Mouse (Mus musculus): ENCODE measurements around the gene Pla1a.
"Not testable (repeated sequence)": the region's sequence is repeated elsewhere in the genome, so short reads cannot be mapped to it uniquely, and the experiment has no call there.

Gene Pla1a

DNA sequence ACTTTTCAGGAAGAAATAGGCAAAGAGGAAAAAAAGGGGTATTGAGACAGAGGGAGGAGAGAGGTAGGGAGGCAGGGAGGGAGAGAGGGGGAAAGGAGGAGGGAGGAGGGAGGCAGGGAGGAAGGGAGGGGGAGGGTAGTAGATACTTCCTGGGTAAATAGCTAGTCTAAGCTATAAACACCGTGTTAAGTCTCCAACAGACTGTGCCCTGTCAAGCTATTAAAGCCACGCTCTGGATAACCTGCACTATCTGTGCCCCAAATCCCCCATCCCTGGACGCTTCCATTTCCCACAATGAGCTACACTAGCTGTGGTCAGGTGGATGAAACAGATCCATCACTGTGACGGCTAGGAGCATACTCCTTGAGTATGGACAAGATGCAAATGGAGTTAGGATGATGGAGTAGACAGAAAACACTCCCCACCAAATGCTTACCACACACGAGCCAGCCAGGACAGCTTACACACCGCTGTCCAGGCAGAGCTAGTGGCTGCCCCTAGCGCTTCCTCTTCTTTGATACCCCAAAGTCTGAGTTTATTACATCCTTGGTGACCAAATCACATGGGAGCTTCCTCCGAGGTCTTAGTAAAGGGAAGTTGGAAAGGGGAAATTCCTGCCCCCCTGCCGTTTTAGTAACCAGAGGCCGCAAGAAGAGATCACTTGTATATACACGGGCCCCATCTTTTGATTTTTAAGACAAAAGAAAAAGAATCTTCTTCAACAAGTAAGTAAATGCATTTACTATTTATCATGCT is 24.0 kb upstream of the Pla1a start:
- no peak for DNase-seq

DNA sequence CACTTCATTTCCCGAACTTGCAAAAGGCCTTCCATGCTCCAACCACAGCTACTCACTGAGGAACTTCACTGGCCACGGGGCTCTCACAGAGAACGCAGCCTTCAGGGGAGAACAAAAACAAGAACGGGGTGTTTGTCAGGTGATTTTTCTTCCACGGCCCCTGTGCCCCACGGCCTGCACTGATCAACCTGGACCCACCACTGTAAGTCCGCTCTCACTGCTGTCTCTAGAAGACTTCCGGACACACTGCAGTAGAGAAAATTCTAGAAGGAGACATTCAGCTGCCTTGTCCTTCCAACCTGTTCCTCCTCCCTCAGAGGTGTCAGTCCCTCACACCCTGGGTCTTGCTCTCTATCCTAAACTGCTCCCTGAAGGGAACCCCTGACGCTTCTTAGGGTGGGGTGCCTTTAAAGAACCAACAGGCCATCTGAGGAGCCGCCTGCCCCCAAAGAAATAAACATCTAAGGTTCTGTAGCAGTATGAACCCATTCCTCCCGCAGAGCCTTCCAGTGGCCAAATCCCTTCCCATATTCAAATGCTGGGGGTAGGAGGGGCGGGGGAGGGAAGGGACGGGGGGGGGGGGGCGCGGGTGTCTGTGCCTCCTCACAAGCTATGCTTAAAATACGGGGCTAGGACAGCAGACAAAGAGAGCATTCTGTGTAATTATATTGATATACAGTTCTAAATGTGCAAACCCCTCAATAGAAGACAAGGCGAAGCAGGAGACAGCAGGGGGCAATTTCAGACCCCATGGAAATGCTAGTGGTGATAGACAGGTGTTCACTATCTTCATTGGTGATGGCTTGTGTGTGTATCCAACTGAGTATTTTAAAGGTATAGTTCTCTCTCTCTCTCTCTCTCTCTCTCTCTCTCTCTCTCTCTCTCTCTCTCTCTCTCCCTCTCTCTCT is 22.8 kb upstream of the Pla1a start, which contains the start of gene Cd80:
TSS of gene Cd80 (plus strand) at position 51 of the 908 bp plus-strand sequence.
- DNase-seq = no peak

- no peak for DNase-seq
Measured at GRCm38 (mm10) chr16:38454533-38455254, 21.7 kb upstream of the Pla1a start.

DNA sequence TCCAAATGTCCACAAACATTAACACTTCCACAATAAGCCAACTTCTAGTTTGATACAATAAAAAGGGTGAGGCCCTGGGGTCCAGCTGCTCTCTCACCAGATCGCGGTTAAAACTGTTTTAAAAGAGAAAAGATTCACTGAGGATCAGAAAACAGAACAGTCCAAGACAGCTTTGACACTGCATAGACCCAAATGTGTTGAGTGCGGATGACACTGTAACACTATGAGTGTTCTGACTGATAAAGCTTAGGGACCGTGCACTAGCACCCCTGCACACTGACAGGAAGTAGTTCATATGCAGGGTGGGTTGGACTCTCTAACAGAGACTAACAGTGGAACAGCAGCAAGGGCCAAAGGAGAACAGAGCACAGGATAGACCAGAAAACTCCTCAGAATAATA is 21.0 kb upstream of the Pla1a start:
- no peak for DNase-seq

DNA sequence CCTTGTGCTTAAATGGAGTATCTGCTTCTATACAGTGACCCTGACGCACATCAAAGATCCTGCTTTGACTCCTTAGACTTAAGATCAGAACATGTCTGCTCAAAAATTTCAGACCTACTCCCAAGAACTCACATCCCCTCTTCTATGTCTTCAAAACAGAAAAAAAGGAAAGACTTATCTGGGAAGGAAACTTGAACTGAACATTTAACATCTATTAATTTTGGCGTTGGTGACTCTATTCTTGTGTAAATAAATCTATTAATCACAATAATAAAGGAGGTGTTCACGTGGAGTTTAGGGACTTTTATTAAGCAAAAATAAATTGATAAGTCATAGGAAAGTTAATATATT is 20.2 kb upstream of the Pla1a start:
- no peak for DNase-seq

DNA sequence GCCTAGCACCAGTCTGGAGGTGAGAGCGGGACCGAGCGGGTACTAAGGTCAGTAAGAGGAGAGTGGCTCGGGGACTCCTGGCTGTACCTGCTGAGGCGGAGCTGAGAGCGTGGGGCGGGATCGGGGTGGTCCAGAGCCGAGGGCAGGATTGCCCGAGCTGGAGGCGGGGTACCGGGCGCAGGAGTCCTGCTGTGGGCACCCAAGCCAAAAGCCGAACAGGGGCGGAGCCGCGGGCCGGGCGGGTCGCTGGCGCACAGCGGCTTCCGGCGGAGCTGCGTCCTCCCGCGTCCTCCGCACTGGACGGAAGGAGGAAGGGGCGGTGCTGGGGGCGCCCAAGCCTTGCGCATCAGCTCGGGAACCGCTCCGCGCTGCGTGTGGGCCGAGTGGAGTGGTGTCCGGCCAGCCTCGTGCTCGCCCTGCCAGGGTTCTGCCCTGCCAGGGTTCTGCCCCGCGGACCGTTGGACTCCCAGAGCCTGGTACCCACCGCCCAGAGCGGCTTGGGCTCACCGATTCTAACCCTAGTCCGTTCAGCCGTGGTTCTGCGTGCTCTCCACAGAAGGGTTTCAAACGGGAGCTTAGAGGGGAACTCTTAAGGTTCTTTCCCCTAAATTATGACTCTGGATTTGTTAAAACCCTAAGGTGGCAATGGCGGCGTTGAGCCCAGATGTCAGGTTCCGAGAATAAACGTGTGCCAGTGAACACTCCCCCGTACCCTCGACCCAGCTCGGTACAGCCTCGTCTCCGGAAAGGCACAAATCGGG is 19.7 kb upstream of the Pla1a start, which contains the start of gene Adprh:
TSS of gene Adprh (minus strand) at position 262 of the 761 bp plus-strand sequence.
- peak; percentile 93 for DNase-seq

DNA sequence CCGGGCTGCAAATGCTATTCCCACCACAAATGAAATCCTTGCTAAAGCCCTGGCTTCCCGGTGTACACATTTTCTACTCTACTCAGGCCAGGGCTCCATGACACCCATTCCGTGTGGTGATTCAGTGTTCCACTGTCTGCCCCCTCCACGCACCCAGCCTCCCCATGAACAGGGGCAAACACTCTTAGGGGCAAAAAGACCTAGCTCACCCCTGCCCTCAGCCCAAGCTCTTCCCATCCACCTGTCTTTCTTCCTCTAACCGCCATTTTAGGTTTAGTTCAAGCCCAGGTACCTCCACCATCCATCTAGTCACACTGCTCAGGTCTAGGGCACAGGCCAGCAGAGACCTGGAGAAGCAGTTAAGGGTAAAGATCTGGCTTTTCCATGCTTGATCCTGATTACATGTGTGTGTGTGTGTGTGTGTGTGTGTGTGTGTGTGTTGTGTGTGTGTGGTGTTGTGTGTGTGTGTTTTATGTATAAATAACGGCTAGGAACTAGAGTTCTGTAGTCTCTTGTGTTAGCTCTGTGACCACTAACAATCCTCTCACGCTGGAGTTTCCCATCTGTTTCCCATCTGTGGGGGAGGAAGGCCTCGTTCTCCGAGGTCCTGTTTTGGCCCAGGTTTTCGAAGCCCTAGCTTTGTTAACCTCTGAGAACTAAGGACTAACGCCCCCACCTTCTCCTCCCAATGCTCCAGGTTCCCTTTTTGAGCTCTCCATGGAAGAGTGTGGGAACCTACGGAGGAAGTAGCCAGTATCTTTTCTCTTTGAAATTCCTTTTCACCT is 18.7 kb upstream of the Pla1a start:
- DNase-seq = no peak

GRCm38 (mm10) chr16:38450707-38451106 is 17.8 kb upstream of the Pla1a start:
- no peak for DNase-seq

GRCm38 (mm10) chr16:38448458-38448857 is 15.5 kb upstream of the Pla1a start:
- DNase-seq = no peak

GRCm38 (mm10) chr16:38447366-38447765 is 14.4 kb upstream of the Pla1a start:
- DNase-seq = no peak

DNA sequence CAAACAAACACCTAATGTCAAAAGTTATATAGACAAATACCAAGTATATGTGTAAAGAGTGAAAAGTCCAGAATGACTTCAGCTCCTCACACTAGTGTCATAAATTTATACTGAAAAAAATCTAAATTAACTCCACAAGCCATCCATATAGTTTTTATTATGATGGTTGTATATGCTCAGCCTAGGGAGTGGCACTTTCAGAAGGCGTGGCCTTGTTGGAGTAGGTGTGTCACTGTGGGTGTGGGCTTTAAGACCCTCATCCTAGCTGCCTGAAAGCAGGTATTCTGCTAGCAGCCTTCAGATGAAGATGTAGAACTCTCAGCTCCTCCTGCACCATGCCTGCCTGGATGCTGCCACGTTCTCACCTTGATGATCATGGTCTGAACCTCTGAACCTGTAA is 13.2 kb upstream of the Pla1a start:
- not testable (repeated sequence) for DNase-seq

GRCm38 (mm10) chr16:38445576-38445975 is 12.6 kb upstream of the Pla1a start:
- DNase-seq = no peak

DNA sequence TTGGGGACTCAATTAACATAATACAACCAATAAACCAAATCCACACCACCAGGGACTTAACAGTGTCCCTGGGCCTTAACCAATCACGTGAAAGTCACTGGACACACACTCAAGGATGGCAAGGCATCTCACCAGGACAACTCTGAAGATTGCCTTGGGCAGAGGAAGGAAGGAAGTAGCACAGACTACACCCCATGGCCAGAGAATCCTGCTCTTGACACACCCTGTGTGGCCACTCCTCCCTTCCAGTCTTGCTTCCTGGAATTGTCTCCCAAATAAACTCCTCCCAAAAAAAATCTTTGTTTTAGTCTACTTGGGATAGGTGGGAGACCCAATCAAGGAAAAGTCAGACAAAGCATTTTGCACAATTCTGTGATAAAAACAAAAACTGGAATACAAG is 12.1 kb upstream of the Pla1a start:
- no peak for DNase-seq

DNA sequence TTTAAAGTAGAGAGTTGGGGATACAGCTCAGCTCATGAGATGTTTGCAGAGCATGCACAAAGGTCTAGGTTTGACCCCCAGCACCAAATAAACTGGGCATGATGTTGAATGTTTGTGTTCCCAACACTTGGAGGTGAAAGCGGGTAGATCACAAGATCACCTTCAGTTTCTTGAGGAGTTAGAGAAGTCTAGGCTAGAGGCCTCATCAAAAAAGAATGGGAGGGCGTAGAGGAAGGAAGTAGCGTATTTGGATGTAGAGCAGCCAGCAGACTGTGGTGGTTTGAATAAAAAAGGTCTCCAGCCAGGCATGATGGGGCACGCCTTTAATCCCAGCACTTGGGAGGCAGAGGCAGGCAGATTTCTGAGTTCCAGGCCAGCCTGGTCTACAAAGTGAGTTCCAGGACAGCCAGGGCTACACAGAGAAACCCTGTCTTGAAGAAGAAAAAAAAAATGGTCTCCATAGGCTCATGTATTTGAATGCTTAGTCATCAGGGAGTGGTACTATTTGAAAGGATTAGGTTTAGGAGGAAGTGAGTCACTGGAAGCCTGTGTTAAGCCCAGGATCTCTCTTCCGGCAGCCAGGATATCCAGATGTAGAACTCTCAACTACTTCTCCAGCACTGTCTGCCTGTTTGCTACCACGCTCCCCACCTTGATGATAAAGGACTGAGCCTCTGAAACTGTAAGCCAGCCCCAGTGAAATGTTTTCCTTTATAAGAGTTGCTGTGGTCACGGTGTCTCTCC is 10.9 kb upstream of the Pla1a start:
- DNase-seq = no peak

DNA sequence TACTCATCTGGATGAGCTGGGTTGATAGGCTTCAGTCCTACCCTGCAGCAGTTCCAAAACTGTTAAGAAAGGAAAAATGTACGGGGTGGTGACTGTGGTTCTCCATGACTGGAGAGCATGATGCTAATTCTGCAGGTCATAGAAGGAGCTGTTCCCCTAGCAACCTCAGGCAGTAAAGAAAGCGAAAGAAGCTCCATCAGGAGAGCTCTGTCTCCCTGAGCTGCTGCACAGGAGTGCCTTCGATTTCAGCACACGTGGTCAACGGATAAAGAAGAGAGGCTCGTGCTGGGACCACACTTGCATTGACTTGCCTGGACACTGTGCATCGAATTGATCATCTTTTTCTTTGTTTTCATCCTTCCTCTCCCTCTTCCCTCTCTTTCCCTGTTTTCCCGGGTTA is 9.3 kb upstream of the Pla1a start:
- DNase-seq = no peak

- DNase-seq = no peak
Measured at GRCm38 (mm10) chr16:38441611-38442010, 8.7 kb upstream of the Pla1a start.

GRCm38 (mm10) chr16:38440403-38440802 is 7.5 kb upstream of the Pla1a start:
- DNase-seq = no peak

- DNase-seq = no peak
Measured at GRCm38 (mm10) chr16:38439190-38439589, 6.2 kb upstream of the Pla1a start.

- no peak for DNase-seq
Measured at GRCm38 (mm10) chr16:38434295-38434795, 1.4 kb upstream of the Pla1a start.

DNA sequence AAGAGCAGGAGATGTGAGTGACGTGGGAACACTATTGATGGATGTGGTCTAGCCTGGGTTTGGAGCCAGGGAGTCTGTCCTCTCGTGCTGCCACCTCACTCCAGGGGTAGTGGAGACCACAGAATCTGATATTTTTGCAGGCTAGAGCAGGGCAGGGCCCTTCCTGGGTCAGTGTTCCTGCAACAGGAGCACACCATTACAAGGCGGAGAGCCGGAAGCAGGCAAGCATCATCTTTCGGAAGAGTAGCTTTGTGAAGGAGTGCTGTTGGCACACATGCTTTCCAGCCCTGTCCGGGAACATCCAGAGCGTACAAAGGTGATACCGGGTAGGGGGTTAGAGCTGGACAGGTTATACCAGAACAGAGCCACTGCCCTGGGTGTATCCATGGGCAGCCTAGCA is 569 bp upstream of the Pla1a start:
- DNase-seq = no peak
